Mouse (Mus musculus) frontal cortex, adult (tissue): ENCODE data around the gene Spryd3.

ENCODE experiments used
- ATAC-seq: cut with Nextera tagmentation; 2 replicates; pipeline ENCODE4 v1.9.2; 2017; ENCODE audit warnings: mild to moderate bottlenecking, moderate library complexity, mixed read lengths; ENCODE audit not compliant: low TSS enrichment

Spryd3 gene

GRCm38 (mm10) chr15:102114651-102115260 lies 21.3 kb downstream of the Spryd3 start:
- no peak for ATAC-seq

GRCm38 (mm10) chr15:102113674-102114073 lies 22.4 kb downstream of the Spryd3 start:
- ATAC-seq, result no peak

- no peak for ATAC-seq
Measured at GRCm38 (mm10) chr15:102112827-102113226, 23.2 kb downstream of the Spryd3 start.

- ATAC-seq, result no peak
Measured at GRCm38 (mm10) chr15:102112181-102112580, 23.9 kb downstream of the Spryd3 start.

GRCm38 (mm10) chr15:102111495-102111829 lies 24.6 kb downstream of the Spryd3 start:
- ATAC-seq, result no peak

GRCm38 (mm10) chr15:102110701-102111494 lies 25.1 kb downstream of the Spryd3 start:
- ATAC-seq, result no peak

GRCm38 (mm10) chr15:102110271-102110670 lies 25.8 kb downstream of the Spryd3 start:
- no peak for ATAC-seq

GRCm38 (mm10) chr15:102108651-102109525 lies 27.1 kb downstream of the Spryd3 start:
- ATAC-seq, result peak; percentile 50

GRCm38 (mm10) chr15:102107689-102108573 lies 28.1 kb downstream of the Spryd3 start:
- ATAC-seq, result peak; percentile 45

GRCm38 (mm10) chr15:102106754-102107456 lies 29.1 kb downstream of the Spryd3 start:
- no peak for ATAC-seq

GRCm38 (mm10) chr15:102105764-102106730 lies 30.0 kb downstream of the Spryd3 start:
- ATAC-seq, result no peak

- ATAC-seq, result no peak
Measured at GRCm38 (mm10) chr15:102105360-102105759, 30.7 kb downstream of the Spryd3 start.

- ATAC-seq, result no peak
Measured at GRCm38 (mm10) chr15:102103947-102104555, 32.0 kb downstream of the Spryd3 start.

- ATAC-seq, result no peak
Measured at GRCm38 (mm10) chr15:102103371-102103946, 32.6 kb downstream of the Spryd3 start.

GRCm38 (mm10) chr15:102102548-102103121 lies 33.4 kb downstream of the Spryd3 start:
- ATAC-seq, result no peak

GRCm38 (mm10) chr15:102101672-102102541 lies 34.1 kb downstream of the Spryd3 start:
- no peak for ATAC-seq

- ATAC-seq, result no peak
Measured at GRCm38 (mm10) chr15:102100996-102101671, 34.9 kb downstream of the Spryd3 start.
